Mouse (Mus musculus) c-Kit-negative CD71-positive TER-119-positive erythroid progenitor cells, embryonic 14.5 days (primary cell): Measurements from ENCODE around the gene Frem1.

ENCODE experiments used
- DNase-seq: peaks from one replicate; pipeline ENCODE4 v3.0.0-alpha.2; 2013; ENCODE audit warnings: low read depth, low spot score

The Frem1 gene

DNA sequence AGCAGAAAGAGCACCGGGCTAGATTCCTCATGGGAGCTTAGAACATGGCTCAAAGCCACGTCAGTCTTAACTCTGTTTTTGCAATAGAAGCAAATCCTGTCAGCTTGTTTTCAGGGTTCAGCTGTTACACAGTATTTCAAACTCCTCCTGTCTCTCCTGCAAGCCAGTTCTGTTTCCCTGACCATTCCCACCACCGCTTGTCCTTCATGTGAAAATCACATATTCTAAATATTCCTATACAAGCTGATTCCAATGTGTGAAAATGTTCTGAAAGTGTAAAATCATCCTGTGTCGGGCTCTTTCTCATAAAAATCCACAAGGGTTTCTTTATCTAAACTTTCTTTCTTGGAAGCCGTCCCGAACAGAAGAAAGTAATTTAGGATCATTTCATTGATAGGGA is 22.0 kb downstream of the Frem1 start:
- DNase-seq, result no peak

DNA sequence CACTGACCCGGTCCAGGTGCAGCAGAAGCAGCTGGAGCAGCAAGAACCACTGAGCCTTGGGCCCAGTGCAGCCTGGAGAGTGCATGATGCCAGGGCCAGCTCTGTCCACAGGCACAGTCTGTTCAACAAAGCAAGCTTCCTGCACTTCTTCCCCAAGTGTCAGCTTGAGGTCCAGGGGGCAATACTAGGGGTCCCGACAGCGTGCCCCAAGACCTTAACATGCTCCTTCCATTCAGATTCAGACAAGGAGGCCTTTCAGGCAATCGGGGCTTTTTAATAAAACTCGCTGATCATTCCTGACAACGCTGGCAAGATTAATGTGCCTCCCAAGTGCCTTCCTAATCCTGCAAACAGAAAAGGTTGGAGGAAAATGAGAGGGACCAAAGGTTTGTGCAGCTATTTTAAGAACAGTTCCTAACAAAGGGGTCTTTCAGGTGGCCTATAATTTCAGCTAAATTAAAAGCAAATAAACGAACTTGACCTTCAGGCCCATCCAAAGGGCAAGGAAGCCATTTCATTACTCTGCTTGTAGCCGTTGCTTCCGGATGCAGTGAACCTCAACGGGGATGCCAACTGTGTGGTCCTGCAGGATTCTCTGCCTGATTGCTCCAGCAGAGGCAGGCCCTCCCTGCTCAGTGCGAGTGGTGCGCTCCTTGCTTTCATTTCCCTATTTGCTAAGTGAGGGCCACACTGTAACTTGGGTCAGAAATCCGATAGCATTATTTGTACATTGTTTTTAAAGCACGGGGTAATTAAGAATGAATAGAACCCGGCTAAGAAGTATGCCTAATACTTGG is 31.2 kb downstream of the Frem1 start:
- no peak for DNase-seq

GRCm38 (mm10) chr4:83018111-83019105 is 33.7 kb downstream of the Frem1 start:
- no peak for DNase-seq

- DNase-seq, result no peak
Measured at GRCm38 (mm10) chr4:83014538-83014937, 37.6 kb downstream of the Frem1 start.

- DNase-seq, result no peak
Measured at GRCm38 (mm10) chr4:83004086-83004485, 48.1 kb downstream of the Frem1 start.

GRCm38 (mm10) chr4:82992042-82992441 is 60.1 kb downstream of the Frem1 start:
- no peak for DNase-seq

DNA sequence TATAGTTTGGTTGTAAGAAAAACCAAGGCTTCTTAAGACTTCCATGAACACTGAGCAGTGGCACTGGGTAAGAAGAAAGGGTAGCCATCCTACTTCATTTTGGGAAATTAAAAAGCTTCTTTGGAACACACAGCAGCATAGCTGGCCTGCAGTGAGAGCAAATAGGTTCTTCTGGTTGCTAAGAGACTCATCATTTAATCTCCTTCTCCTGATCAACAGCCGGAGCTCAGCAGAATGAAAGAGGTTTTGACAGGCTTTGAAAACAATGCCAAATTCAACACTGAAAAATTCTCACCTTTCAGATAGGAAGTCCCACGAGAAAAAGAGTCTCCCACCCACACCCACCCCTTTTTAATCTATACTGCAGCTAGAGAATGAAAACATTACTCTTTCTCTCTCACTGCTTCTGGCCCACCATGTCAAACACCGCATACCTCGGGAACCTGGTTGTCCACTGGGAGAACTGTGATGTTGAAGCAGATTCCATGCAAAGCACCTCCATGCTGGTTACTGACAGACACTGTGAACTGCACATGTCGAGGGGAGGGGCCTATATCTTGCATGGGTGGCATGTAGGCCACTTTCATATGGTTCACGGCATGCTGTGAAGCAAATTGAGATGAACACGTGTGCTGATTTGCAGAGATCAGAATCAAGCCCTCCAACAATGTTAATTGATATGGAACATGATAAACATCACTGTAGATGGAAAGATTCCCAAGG is 61.0 kb downstream of the Frem1 start:
- DNase-seq, result no peak

DNA sequence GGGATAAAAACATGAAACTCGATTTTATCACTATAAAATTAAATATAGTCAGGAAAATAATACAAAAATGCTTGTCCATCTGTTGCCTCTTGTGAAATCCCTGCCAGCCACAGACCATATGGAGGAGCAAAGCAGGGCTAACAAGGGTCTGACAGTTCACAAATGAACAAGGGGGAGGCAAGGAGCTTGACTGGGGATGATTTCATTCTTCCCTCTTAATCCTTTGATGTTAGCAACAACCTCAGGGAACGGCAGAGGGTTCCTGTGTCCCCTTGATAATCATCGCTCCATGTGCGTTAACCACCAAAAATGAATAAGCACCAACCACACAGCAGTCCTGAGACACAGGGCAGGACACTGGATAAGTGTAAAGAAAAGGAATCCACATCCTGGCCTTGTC is 79.8 kb downstream of the Frem1 start:
- no peak for DNase-seq

DNA sequence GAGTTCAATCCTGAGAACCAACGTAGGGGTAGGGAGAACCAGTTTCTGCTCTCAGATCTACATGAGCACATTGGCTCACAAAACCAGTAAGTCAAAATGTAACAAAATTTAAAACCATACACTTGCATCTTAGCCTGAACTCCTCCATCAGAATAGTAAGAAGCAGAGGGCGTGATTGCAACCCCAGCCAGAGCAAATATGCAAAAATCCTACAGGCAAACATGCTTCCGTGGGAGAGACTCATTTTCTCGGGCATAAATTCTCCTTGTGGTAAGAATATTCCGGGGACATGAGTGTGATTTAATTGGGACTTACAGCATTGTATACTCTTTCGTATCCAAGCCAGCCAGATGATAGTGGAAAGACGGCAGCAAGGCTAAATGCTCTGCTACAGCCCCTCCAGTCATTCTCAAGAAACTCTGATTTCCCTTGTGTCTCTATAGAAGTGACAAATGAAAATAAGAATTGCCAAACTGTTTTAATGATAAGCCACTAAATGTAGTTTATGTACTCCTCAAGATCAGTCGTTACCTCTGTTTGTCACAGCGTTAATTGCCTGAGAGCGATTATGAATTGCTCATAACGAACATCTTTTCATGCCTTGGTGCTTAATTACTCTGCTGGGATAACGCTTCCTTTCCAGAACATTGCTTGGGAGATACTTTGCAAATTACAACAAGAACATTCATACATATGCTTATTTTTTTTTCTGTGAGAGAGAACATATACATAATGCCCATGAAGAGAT is 81.1 kb downstream of the Frem1 start:
- no peak for DNase-seq

GRCm38 (mm10) chr4:82961024-82961423 is 91.1 kb downstream of the Frem1 start:
- no peak for DNase-seq

DNA sequence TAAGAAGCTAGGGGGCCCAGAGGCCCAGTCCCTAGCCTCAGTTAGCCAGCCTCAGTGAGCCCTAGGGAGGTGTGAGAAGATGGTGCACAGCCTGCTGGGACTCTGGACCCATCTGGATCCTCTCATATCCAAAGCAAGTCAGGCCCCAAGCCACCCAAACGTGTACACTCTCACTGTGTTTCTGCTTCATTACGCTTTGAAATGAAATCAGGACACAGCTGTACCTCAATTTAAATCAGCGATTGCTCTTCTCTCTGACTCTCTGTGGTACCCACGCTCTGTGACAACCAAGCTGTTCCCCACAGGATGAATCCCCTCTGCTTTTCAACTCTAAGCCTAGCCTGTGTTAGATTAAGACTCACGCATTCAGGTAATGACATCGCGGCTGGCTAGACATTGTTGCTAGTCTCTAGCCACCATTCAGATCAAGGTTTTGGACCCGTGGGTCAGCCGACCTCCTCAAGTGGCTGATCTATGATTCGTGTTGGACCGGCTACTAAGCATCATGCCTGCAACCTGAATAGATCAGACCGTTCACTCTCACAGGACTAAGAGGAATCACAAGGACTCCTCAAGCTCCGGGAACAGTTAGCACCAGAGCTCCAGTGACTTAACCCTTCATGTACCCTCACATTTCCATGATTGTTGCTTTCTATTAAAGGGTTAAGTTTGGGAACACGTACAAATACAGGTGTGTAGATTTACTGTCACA is 94.2 kb downstream of the Frem1 start:
- no peak for DNase-seq

GRCm38 (mm10) chr4:82953992-82954391 is 98.1 kb downstream of the Frem1 start:
- no peak for DNase-seq

GRCm38 (mm10) chr4:82949511-82949910 is 102.6 kb downstream of the Frem1 start:
- DNase-seq, result no peak

DNA sequence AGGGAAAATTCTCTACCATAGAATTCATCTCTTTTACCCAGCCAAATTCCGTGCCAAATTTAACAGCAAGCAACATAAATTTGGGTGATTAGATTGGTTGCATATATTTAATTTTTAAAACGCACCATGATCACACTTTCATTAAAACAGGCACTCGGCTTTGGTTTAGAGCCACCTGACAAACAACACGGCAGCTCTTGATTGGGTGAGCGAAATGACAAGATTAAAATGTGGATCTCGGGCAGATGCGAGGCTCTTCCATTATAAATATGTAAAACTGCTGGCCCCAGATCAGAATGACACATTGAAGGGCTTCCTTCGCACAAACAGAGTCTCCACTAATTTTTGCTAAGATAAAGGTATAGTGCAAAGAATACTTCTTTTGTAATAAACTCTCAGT is 105.4 kb downstream of the Frem1 start:
- no peak for DNase-seq

- no peak for DNase-seq
Measured at GRCm38 (mm10) chr4:82946276-82946612, 105.9 kb downstream of the Frem1 start.

- no peak for DNase-seq
Measured at GRCm38 (mm10) chr4:82945572-82946275, 106.4 kb downstream of the Frem1 start.

DNA sequence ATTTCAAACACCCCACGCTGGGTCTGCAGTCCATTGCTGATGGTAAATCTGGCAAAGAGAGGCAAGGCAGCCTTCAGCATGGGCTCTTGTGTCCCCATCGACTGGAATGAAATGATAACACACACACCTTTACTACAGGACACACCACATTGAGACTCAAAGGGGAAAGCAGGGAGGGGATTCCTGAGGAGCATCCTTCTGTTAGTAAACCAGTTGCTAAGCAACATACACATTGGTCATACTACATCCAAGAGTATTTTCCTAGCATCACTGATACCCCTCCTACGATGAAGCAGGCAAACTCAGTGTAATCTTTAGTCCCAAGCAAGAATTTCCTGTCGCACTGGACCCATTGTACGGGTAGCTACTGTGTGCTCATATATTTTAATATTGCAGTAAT is 111.5 kb downstream of the Frem1 start:
- no peak for DNase-seq

DNA sequence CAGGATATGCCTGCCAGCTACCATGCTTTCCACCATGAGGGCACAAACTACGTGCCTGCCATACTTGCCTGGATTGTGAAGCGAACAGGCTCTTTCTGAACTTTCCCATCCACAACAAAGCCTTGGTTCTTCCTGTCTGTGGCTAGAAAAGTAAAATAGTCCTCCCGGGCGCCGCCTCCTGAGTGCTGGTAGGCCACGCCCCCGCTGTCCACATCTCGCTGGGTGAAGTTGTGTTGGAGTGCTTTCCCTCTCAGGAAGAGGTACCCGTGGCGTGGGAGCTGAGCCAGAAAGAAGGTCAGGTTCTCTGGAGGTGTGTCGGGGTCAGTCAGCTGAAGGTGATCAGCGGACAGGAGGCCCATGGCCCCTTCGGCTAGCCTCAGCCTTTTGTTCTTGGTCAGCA is 111.9 kb downstream of the Frem1 start:
- DNase-seq, result no peak

- DNase-seq, result no peak
Measured at GRCm38 (mm10) chr4:82934308-82934707, 117.8 kb downstream of the Frem1 start.

GRCm38 (mm10) chr4:82933698-82934210 is 118.4 kb downstream of the Frem1 start:
- no peak for DNase-seq
